Comparison of ENCODE assay signal across 30 mouse cellular contexts in the genomic region with DNA sequence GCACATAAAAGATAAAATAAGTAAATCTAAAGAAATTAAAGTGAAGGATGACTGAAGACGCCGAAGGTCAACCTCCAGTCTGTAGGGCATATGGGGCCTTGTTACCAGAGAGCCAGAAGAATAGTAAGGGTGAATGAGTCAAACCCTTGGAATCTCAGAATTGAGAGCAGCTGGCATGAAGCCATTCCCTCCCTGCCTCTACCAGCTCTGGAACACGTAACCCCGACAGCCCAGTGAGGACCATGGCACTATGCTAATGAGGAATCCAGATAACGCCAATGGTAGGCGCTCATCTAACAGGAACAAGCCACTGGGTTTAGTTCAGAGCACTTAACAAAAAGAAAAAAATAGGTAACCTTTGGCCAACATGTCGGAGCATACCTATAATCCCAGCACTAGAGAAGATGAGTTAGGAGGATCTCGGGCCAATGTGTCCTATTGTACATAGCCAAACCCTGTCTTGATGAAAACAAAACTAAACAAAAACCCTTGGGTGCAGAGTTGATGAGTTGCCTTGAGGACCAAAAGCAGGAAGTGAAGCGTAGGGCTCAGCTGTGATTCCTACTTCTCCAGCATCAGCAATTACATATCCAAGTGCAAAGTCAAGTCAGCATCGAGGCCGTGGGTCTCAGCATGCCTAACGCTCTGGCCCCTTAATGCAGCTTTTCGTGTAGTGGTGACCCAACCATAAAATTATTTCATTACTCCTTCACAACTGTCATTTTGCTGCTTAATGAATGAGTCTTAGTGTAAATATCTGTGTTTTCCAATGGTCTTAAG. TPM values are rescaled to one million over a fixed set of nuclear protein-coding genes. Genes with fewer than 3 reads are reported as not detected.
DNase-seq lines count a peak whose midpoint lies in the region; ATAC-seq and TF ChIP-seq lines count a peak whose summit lies in the region.
"Had no signal": no experiment of that assay in that cellular context is flagged by ENCODE, and none has a peak within 500 bp of the region (broad histone marks: within the 10 kb centered on the region; RNA-seq: fewer than 3 reads in every experiment).

No protein-coding gene starts in this region.

- H3K27me3 ChIP-seq in heart, postnatal 0 days (ENCODE audit: control insufficient read depth, insufficient read depth, low read length) = no peaks in the 10 kb centered on the region
- H3K27me3 ChIP-seq: embryonic facial prominence, embryonic 12.5 days; forebrain, embryonic 15.5 days; hindbrain, embryonic 12.5 days; kidney, embryonic 15.5 days; neural tube, embryonic 15.5 days; stomach, embryonic 15.5 days had no signal

- peaks cover 6% of the 10 kb centered on the region for H3K4me1 ChIP-seq in heart, postnatal 0 days (ENCODE audit: control insufficient read depth, insufficient read depth)
- H3K4me1 ChIP-seq: embryonic facial prominence, embryonic 12.5 days; forebrain, embryonic 15.5 days; hindbrain, embryonic 12.5 days; neural tube, embryonic 15.5 days; stomach, embryonic 15.5 days had no signal

- intact Hi-C loops in left cerebral cortex, postnatal 36 days (cut with DNase I) = no loop called here

- H3K4me2 ChIP-seq in heart, postnatal 0 days (ENCODE audit: low read depth, low read length) = no peak overlapping the region
- H3K4me2 ChIP-seq: embryonic facial prominence, embryonic 12.5 days; forebrain, embryonic 15.5 days; hindbrain, embryonic 12.5 days; kidney, embryonic 15.5 days; neural tube, embryonic 15.5 days; stomach, embryonic 15.5 days had no signal

- TF ChIP-seq CTCF in heart, postnatal 0 days (IDR thresholded peaks at IDR 0.05; ENCODE audit: low read depth) = no peak

- TF ChIP-seq EP300 in heart, postnatal 0 days (IDR thresholded peaks at IDR 0.05; ENCODE audit: low read depth) = no peak

- WGBS in heart, postnatal 0 days = 71% methylated on average over 13 of the region's 13 CpGs
- whole genome bisulfite sequencing in macrophage (ENCODE audit: missing documents) = 92% methylated on average over 13 of the region's 13 CpGs

- no peak overlapping the region for H3K4me3 ChIP-seq in heart, postnatal 0 days (ENCODE audit: low read depth, low read length)
- no peak overlapping the region for H3K4me3 ChIP-seq in macrophage (ENCODE audit: inconsistent target)
- H3K4me3 ChIP-seq: embryonic facial prominence, embryonic 12.5 days; forebrain, embryonic 15.5 days; hindbrain, embryonic 12.5 days; kidney, embryonic 15.5 days; neural tube, embryonic 15.5 days; stomach, embryonic 15.5 days had no signal

- no peaks in the 10 kb centered on the region for H3K9me3 ChIP-seq in heart, postnatal 0 days (replicated peaks; ENCODE audit: control insufficient read depth, low read length)
- H3K9me3 ChIP-seq: embryonic facial prominence, embryonic 12.5 days; forebrain, embryonic 15.5 days; hindbrain, embryonic 12.5 days; kidney, embryonic 15.5 days; neural tube, embryonic 15.5 days; stomach, embryonic 15.5 days had no signal

- H3K36me3 ChIP-seq in heart, postnatal 0 days (replicated peaks; ENCODE audit: control insufficient read depth, insufficient read depth, low read length) = no peaks in the 10 kb centered on the region
- no peaks in the 10 kb centered on the region for H3K36me3 ChIP-seq in macrophage (ENCODE audit: inconsistent target)
- H3K36me3 ChIP-seq: embryonic facial prominence, embryonic 12.5 days; forebrain, embryonic 15.5 days; hindbrain, embryonic 12.5 days; kidney, embryonic 15.5 days; neural tube, embryonic 15.5 days; stomach, embryonic 15.5 days had no signal

- H3K27ac ChIP-seq in heart, postnatal 0 days (ENCODE audit: low read depth) = no peak overlapping the region
- H3K27ac ChIP-seq in macrophage = peak overlapping the region; percentile 54
- H3K27ac ChIP-seq: embryonic facial prominence, embryonic 12.5 days; forebrain, embryonic 15.5 days; hindbrain, embryonic 12.5 days; hindbrain, postnatal 0 days; kidney, embryonic 15.5 days; liver, embryonic 14.5 days; neural tube, embryonic 15.5 days; stomach, embryonic 15.5 days had no signal

- DNase-seq in adrenal gland, postnatal 36 days = peak; percentile 20 to 29
- no peak for DNase-seq in adrenal gland, postnatal 4 days (ENCODE audit: low spot score in 2 of 2)
- no peak for DNase-seq in heart, postnatal 0 days (ENCODE audit: low spot score)
- no peak for DNase-seq in heart, adult 18-20 months
- DNase-seq in urinary bladder, postnatal 14 days (ENCODE audit: low spot score) = peak; percentile 12
- DNase-seq in urinary bladder, adult 18-20 months (ENCODE audit: low spot score in 2 of 2) = no peak
- no peak for DNase-seq in left cerebral cortex, postnatal 36 days (ENCODE audit: low spot score in 2 of 2)
- DNase-seq: B cell, adult 2 months; cerebellum, adult 11-12 months; cerebellum, adult 9-11 months; embryo, embryonic 11 days; gastrocnemius, postnatal 36 days; heart, postnatal 14 days; layer of hippocampus, adult 9-11 months; liver; lung, adult 2 months; lung, postnatal 10 days; midbrain, embryonic 14.5 days; right cerebral cortex, postnatal 25 days; thymus, postnatal 14 days had no signal

- peaks cover 57% of the 10 kb centered on the region; the same call in 1 of the 2 replicates for H3K79me2 ChIP-seq in macrophage (ENCODE audit: inconsistent target)

- peak; percentile 33; the same call in 1 of the 2 replicates for ATAC-seq in heart, postnatal 0 days (ENCODE audit: insufficient read depth, low read depth)
- ATAC-seq: forebrain, embryonic 15.5 days; hindbrain, postnatal 0 days; intestine, postnatal 0 days had no signal

- no peak overlapping the region for H3K9ac ChIP-seq in heart, postnatal 0 days (replicated peaks; ENCODE audit: low read depth, low read length)
- H3K9ac ChIP-seq: embryonic facial prominence, embryonic 12.5 days; forebrain, embryonic 15.5 days; hindbrain, embryonic 12.5 days; kidney, embryonic 15.5 days; liver, embryonic 14.5 days; neural tube, embryonic 15.5 days; stomach, embryonic 15.5 days had no signal

RNA-seq across cellular contexts. Expression of a gene that starts 13.5 kb away (rescaled TPM):
- 10 to 100 TPM; 43.4 to 84.5 TPM for total RNA-seq in adrenal gland, postnatal 36 days (2021)
- total RNA-seq in adrenal gland, postnatal 4 days (2021) = 10 to 100 TPM; 63.4 to 65.0 TPM
- total RNA-seq in heart, postnatal 0 days (2014; rRNA removed; ENCODE audit: low replicate concordance) = 43.7 and 53.6 TPM in 2 replicates
- 16.8 and 18.4 TPM in 2 replicates for polyA plus RNA-seq in heart, postnatal 0 days (2015; fragmentation: Nextera tagmentation; extraction: Ambion mirVana)
- 100 to 1,000 TPM in 1 of 2 experiments, 10 to 100 TPM in 1; 89.3 to 105 TPM for total RNA-seq in heart, adult 18-20 months (2021)
- total RNA-seq in macrophage (2018; cell fraction: chromatin; rRNA removed) = 100 to 1,000 TPM in 21 of 26 experiments, 10 to 100 TPM in 5; 31.8 to 306 (median 175) TPM
- 10 to 100 TPM; 23.9 to 91.8 (median 57.2) TPM for total RNA-seq in macrophage (2018; cell fraction: cytosol; rRNA removed)
- 100 to 1,000 TPM in 16 of 26 experiments, 10 to 100 TPM in 10; 30.6 to 244 (median 116) TPM for total RNA-seq in macrophage (2018; cell fraction: nucleus; rRNA removed)
- polyA plus RNA-seq in macrophage (2018) = 24.4 to 64.0 TPM (median 53.8 TPM) in 3 replicates
- 10 to 100 TPM in 1 of 2 experiments, 1 to 10 TPM in 1; 6.1 to 12.0 TPM for total RNA-seq in left cerebral cortex, postnatal 36 days (2021)

RNA-seq across cellular contexts. Expression of a gene that starts 45.0 kb away (rescaled TPM):
- total RNA-seq in adrenal gland, postnatal 36 days (2021) = 10 to 100 TPM; 83.8 to 95.3 TPM
- 10 to 100 TPM; 69.8 to 70.0 TPM for total RNA-seq in adrenal gland, postnatal 4 days (2021)
- total RNA-seq in heart, postnatal 0 days (2014; rRNA removed; ENCODE audit: low replicate concordance) = 20.7 and 29.1 TPM in 2 replicates
- 74.8 and 77.2 TPM in 2 replicates for polyA plus RNA-seq in heart, postnatal 0 days (2015; fragmentation: Nextera tagmentation; extraction: Ambion mirVana)
- total RNA-seq in heart, adult 18-20 months (2021) = 10 to 100 TPM; 34.6 to 35.5 TPM
- 10 to 100 TPM in 11 of 26 experiments, 1 to 10 TPM in 15; 2.6 to 21.3 (median 8.9) TPM for total RNA-seq in macrophage (2018; cell fraction: chromatin; rRNA removed)
- total RNA-seq in macrophage (2018; cell fraction: cytosol; rRNA removed) = 10 to 100 TPM; 31.7 to 55.6 (median 43.0) TPM
- 10 to 100 TPM in 20 of 26 experiments, 1 to 10 TPM in 6; 4.7 to 27.0 (median 12.8) TPM for total RNA-seq in macrophage (2018; cell fraction: nucleus; rRNA removed)
- polyA plus RNA-seq in macrophage (2018) = 40.0 to 53.5 TPM (median 44.4 TPM) in 3 replicates
- total RNA-seq in left cerebral cortex, postnatal 36 days (2021) = 10 to 100 TPM; 57.3 to 58.6 TPM

RNA-seq across cellular contexts. Expression of a gene that starts 58.3 kb away (rescaled TPM):
- 10 to 100 TPM; 38.7 to 43.8 TPM for total RNA-seq in adrenal gland, postnatal 36 days (2021)
- 10 to 100 TPM; 37.4 to 37.6 TPM for total RNA-seq in adrenal gland, postnatal 4 days (2021)
- 15.9 and 22.5 TPM in 2 replicates for total RNA-seq in heart, postnatal 0 days (2014; rRNA removed; ENCODE audit: low replicate concordance)
- polyA plus RNA-seq in heart, postnatal 0 days (2015; fragmentation: Nextera tagmentation; extraction: Ambion mirVana) = 75.6 and 76.2 TPM in 2 replicates
- 10 to 100 TPM; 40.0 to 42.4 TPM for total RNA-seq in heart, adult 18-20 months (2021)
- 10 to 100 TPM in 7 of 26 experiments, 1 to 10 TPM in 17, under 1 TPM in 2; 0.68 to 19.2 (median 7.5) TPM for total RNA-seq in macrophage (2018; cell fraction: chromatin; rRNA removed)
- total RNA-seq in macrophage (2018; cell fraction: cytosol; rRNA removed) = 10 to 100 TPM; 14.8 to 30.2 (median 19.8) TPM
- 10 to 100 TPM in 8 of 26 experiments, 1 to 10 TPM in 18; 1.5 to 24.0 (median 5.2) TPM for total RNA-seq in macrophage (2018; cell fraction: nucleus; rRNA removed)
- 19.8 to 50.9 TPM (median 43.5 TPM) in 3 replicates for polyA plus RNA-seq in macrophage (2018)
- 10 to 100 TPM; 36.1 to 40.2 TPM for total RNA-seq in left cerebral cortex, postnatal 36 days (2021)

Comparison
In these comparisons a context has a peak if more than half of its experiments do, and no peak if none do; other contexts are left out.
1. DNase-seq: peak in adrenal gland, postnatal 36 days (2 of 2) and urinary bladder, postnatal 14 days (single experiment); none in adrenal gland, postnatal 4 days (0 of 2), heart, postnatal 0 days (single experiment), heart, adult 18-20 months (0 of 2), urinary bladder, adult 18-20 months (0 of 2) and left cerebral cortex, postnatal 36 days (0 of 2).